Mouse (Mus musculus) central nervous system, embryonic 18 days (tissue): ENCODE data around the gene Cox16. TPM values are rescaled to one million over a fixed set of nuclear protein-coding genes. Genes with fewer than 3 reads are reported as not detected.

Experiments used
- polyA plus RNA-seq: library from polyadenylated mRNA; depleted of rRNA; stranded (reverse); fragments of >200 nt; gene quantifications from 2 replicates; pipeline ENCODE4 v1.2.3, GENCODE M21; 2012; rRNA removed

Gene Cox16
- polyA plus RNA-seq: 69.7 and 86.2 TPM in 2 replicates

GRCm38 (mm10) chr12:81484727-81485191 is at the start of gene Cox16:
TSS of gene Cox16 (minus strand) at chr12:81485127.

GRCm38 (mm10) chr12:81532316-81533028 is 47.5 kb upstream of the Cox16 start, which contains the start of the genes Gm20498 and Synj2bp:
TSS of gene Gm20498 (minus strand) at chr12:81532905.
TSS of gene Synj2bp (minus strand) at chr12:81532911.

GRCm38 (mm10) chr12:81421846-81422245 is 63.1 kb downstream of the Cox16 start, which contains the start of gene Adam4:
TSS of gene Adam4 (minus strand) at chr12:81421946.

GRCm38 (mm10) chr12:81379364-81379763 is 105.6 kb downstream of the Cox16 start, which contains the start of gene Gm4787:
TSS of gene Gm4787 (minus strand) at chr12:81379464.

GRCm38 (mm10) chr12:81332875-81333421 is 152.0 kb downstream of the Cox16 start, which contains the start of gene Slc8a3:
TSS of gene Slc8a3 (minus strand) at chr12:81333180.

Other genes starting within 250 kb of the Cox16 start
- 12.9 and 13.4 TPM in 2 replicates for gene Slc8a3, start 151.9 kb downstream of the Cox16 start, polyA plus RNA-seq
- 0.84 and 0.91 TPM in 2 replicates for gene Gm4787, start 105.7 kb downstream of the Cox16 start, polyA plus RNA-seq
- gene Adam4, start 63.2 kb downstream of the Cox16 start, polyA plus RNA-seq: 0.97 and 1.2 TPM in 2 replicates
- gene Gm20498, start 47.8 kb upstream of the Cox16 start, polyA plus RNA-seq: 21.8 and 24.0 TPM in 2 replicates
- 19.2 and 20.2 TPM in 2 replicates for gene Synj2bp, start 47.8 kb upstream of the Cox16 start, polyA plus RNA-seq
- gene Adam21, start 83.3 kb upstream of the Cox16 start, polyA plus RNA-seq: 0.35 and 0.47 TPM in 2 replicates
- gene Med6, start 109.9 kb upstream of the Cox16 start, polyA plus RNA-seq: 38.3 and 41.3 TPM in 2 replicates
- 30.9 and 31.2 TPM in 2 replicates for gene Ttc9, start 146.1 kb upstream of the Cox16 start, polyA plus RNA-seq